Mouse (Mus musculus) hindbrain, embryonic 14.5 days (tissue): ENCODE data around the gene Gpr107. TPM values are rescaled to one million over a fixed set of nuclear protein-coding genes. Genes with fewer than 3 reads are reported as not detected.
A peak's percentile ranks its signal among the peaks of the same experiment; 100 is the strongest.

Experiments used
- ATAC-seq: fragments of 200-750 bp; cut with Nextera tagmentation; 2 replicates; pipeline ENCODE4 v1.8.0; 2017; ENCODE audit warnings: moderate number of reproducible peaks, mild to moderate bottlenecking, moderate TSS enrichment, moderate library complexity; ENCODE audit not compliant: low FRiP score
- DNase-seq: peaks from one replicate; pipeline ENCODE4 v3.0.0-alpha.2; 2015; ENCODE audit warnings: low spot score
- H3K27ac ChIP-seq: fragments of 300-500 bp; sonication (generic); 2 replicates; pipeline ENCODE4 v1.5.1; 2014; ENCODE audit warnings: mild to moderate bottlenecking, moderate library complexity
- H3K27me3 ChIP-seq: fragments of 300-500 bp; sonication (generic); 2 replicates; pipeline ENCODE4 v1.6.1; 2014; ENCODE audit warnings: mild to moderate bottlenecking, low read length, mixed read lengths; ENCODE audit not compliant: control insufficient read depth, insufficient read depth
- H3K36me3 ChIP-seq: fragments of 300-500 bp; sonication (generic); replicated peaks from 2 replicates; pipeline ENCODE4 v1.6.1; 2014; ENCODE audit not compliant: control insufficient read depth, insufficient read depth
- H3K4me1 ChIP-seq: fragments of 300-500 bp; sonication (generic); replicated peaks from 2 replicates; pipeline ENCODE4 v1.6.1; 2014; ENCODE audit warnings: antibody characterized with exemption, low read length, mixed read lengths; ENCODE audit not compliant: control insufficient read depth, insufficient read depth
- H3K4me2 ChIP-seq: fragments of 300-500 bp; sonication (generic); replicated peaks from 2 replicates; pipeline ENCODE4 v1.6.1; 2014; ENCODE audit warnings: mild to moderate bottlenecking, moderate library complexity
- H3K4me3 ChIP-seq: fragments of 300-500 bp; sonication (generic); replicated peaks from 2 replicates; pipeline ENCODE4 v1.5.1; 2014; ENCODE audit warnings: mild to moderate bottlenecking, low read length
- H3K9ac ChIP-seq: fragments of 300-500 bp; sonication (generic); 2 replicates; pipeline ENCODE4 v1.6.1; 2014
- H3K9me3 ChIP-seq: fragments of 300-500 bp; sonication (generic); 2 replicates; pipeline ENCODE4 v1.6.1; 2016; ENCODE audit warnings: low read length; ENCODE audit not compliant: control insufficient read depth
- WGBS: fragments of 180-500 bp; shearing (Covaris S2); extraction: QIAGEN DNeasy Blood & Tissue Kit; methylation state at CpG from one replicate; pipeline ENCODE4 v1.1.7; 2014; 5-methylcytosine and 5-hydroxymethylcytosine counted together
- polyA plus RNA-seq: library from polyadenylated mRNA; unstranded; fragments of >200 nt; fragmentation: Nextera tagmentation; extraction: Ambion mirVana; gene quantifications from 2 replicates; pipeline ENCODE4 v1.2.1, GENCODE M21; 2014

Gpr107 gene
- polyA plus RNA-seq, 1 experiment from 2014 or later, result 26.1 TPM

DNA sequence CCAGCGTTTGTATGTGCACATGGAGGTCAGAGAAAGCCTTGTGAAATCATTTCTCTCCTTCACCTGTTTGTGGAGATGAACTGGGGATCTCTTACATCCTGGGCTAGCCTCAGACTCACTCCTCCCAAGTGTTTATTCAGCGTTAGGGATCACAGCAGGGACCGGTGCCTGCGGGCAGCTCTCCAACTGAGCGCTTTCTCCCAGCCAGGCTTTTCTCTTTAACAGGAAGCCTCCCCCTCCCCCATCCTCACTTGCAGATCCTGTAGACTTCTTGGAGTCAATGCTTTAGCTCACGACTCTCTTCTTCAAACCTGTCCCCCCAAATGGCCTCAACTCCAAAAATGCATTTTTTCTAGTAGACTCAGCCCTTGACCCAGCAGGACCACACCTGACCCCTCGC lies 89.5 kb downstream of the Gpr107 start:
- WGBS, result 9% methylated on average over 7 of the region's 7 CpGs
- H3K9me3 ChIP-seq, result no peaks in the 10 kb centered on the region
- no peaks in the 10 kb centered on the region for H3K36me3 ChIP-seq
- H3K27me3 ChIP-seq, result peaks cover 4% of the 10 kb centered on the region; the same call in 1 of the 2 replicates
- H3K9ac ChIP-seq, result no peak overlapping the region
- no peak overlapping the region for H3K27ac ChIP-seq
- DNase-seq (no peak), ATAC-seq (no peak)
- no peak overlapping the region for H3K4me3 ChIP-seq
- peaks cover 13% of the 10 kb centered on the region; the same call in 1 of the 2 replicates for H3K4me1 ChIP-seq
- no peak overlapping the region for H3K4me2 ChIP-seq

- H3K27me3 ChIP-seq, result peaks cover 4% of the 10 kb centered on the region; the same call in 1 of the 2 replicates
- DNase-seq, result no peak
- WGBS, result 78% methylated on average over 8 of the region's 8 CpGs
- H3K27ac ChIP-seq, result no peak overlapping the region
- H3K9me3 ChIP-seq, result no peaks in the 10 kb centered on the region
- H3K9ac ChIP-seq, result no peak overlapping the region
- peaks cover 33% of the 10 kb centered on the region for H3K4me1 ChIP-seq
- H3K4me2 ChIP-seq, result no peak overlapping the region
- ATAC-seq, result no peak
- 0 out of 2 replicates have a peak, but pooled peaks cover 7% of the 10 kb centered on the region for H3K36me3 ChIP-seq
- H3K4me3 ChIP-seq, result no peak overlapping the region
Measured at GRCm38 (mm10) chr2:31244216-31244615, 92.1 kb downstream of the Gpr107 start.

GRCm38 (mm10) chr2:31245051-31245450 lies 92.9 kb downstream of the Gpr107 start:
- Histone ChIP-seq H3K27ac (peak overlapping the region; percentile 91), H3K36me3 (peaks cover 10% of the 10 kb centered on the region; the same call in 1 of the 2 replicates), H3K4me2 (peak overlapping the region; percentile 71), H3K4me3 (peak overlapping the region; percentile 65), H3K9me3 (no peaks in the 10 kb centered on the region), H3K27me3 (peaks cover 4% of the 10 kb centered on the region; the same call in 1 of the 2 replicates), H3K9ac (peak overlapping the region; percentile 81), H3K4me1 (peaks cover 37% of the 10 kb centered on the region)
- no peak for ATAC-seq
- 14% methylated on average over 5 of the region's 5 CpGs for WGBS
- DNase-seq, result no peak

- Histone ChIP-seq H3K27ac (peak within 1 kb of the TSS; percentile 91), H3K36me3 (peaks cover 10% of the 10 kb centered on the region; the same call in 1 of the 2 replicates), H3K9me3 (no peaks in the 10 kb centered on the region), H3K27me3 (peaks cover 4% of the 10 kb centered on the region; the same call in 1 of the 2 replicates), H3K4me2 (peak within 1 kb of the TSS; percentile 71), H3K4me3 (peak within 1 kb of the TSS; percentile 65), H3K4me1 (peaks cover 42% of the 10 kb centered on the region), H3K9ac (peak within 1 kb of the TSS; percentile 81)
- ATAC-seq (peak; percentile 84), DNase-seq (peak; percentile 76)
- WGBS, result under 1% methylated on average over 79 of the region's 89 CpGs
Measured at GRCm38 (mm10) chr2:31245491-31246141, 93.5 kb downstream of the Gpr107 start, which contains the start of gene Ncs1. Ncs1 (plus strand) TSS chr2:31245823.

DNA sequence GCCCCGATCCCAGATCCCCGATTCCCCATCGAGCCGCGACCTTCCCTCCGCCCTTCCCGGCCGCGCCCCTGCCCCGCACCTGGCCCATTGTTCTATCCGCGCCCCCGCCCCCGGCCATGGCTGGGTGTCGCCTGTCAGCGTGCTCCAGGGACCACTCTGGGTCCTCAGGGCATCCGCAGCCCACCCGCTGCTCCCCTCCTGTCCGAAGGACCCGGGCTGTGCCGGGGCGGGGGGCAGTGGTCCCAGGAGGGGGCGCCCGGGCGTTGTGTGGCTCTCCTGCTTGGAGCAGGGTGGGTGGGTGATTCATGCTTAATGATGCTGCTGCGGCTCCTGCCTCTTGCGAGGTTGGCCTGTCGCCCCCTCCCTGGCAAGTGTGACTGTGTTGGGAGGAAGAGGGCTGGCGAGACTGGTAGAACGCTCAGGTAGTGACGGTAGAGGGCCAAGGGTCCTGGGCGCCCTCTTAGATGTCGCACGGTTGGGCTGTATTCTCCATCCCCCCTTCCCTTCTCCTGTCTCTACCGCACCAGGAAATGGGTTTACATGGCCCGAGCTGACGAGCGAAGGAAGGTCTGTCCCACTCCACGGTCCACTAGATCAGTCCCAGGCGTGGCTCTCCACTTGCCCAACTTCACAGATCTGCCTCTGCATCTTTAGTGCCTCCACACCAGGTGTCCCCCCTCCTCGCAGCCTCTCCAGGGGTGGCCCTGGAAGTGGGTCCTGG lies 94.3 kb downstream of the Gpr107 start:
- H3K9ac ChIP-seq, result peak overlapping the region; percentile 81
- DNase-seq (no peak), ATAC-seq (peak; percentile 41)
- peak overlapping the region; percentile 65 for H3K4me3 ChIP-seq
- 1% methylated on average over 38 of the region's 41 CpGs for WGBS
- H3K4me2 ChIP-seq, result peak overlapping the region; percentile 71
- H3K27me3 ChIP-seq, result peaks cover 4% of the 10 kb centered on the region; the same call in 1 of the 2 replicates
- H3K27ac ChIP-seq, result peak overlapping the region; percentile 91
- H3K9me3 ChIP-seq, result no peaks in the 10 kb centered on the region
- H3K4me1 ChIP-seq, result peaks cover 43% of the 10 kb centered on the region
- H3K36me3 ChIP-seq, result peaks cover 10% of the 10 kb centered on the region; the same call in 1 of the 2 replicates

- Histone ChIP-seq H3K36me3 (peaks cover 10% of the 10 kb centered on the region; the same call in 1 of the 2 replicates), H3K9me3 (no peaks in the 10 kb centered on the region), H3K4me1 (peaks cover 43% of the 10 kb centered on the region), H3K4me2 (no peak overlapping the region), H3K9ac (no peak overlapping the region), H3K4me3 (no peak overlapping the region), H3K27ac (no peak overlapping the region), H3K27me3 (no peaks in the 10 kb centered on the region)
- ATAC-seq (no peak), DNase-seq (no peak)
- 93% methylated on average over 6 of the region's 6 CpGs for WGBS
Measured at GRCm38 (mm10) chr2:31248856-31249255, 96.7 kb downstream of the Gpr107 start.

- DNase-seq (no peak), ATAC-seq (no peak)
- Histone ChIP-seq H3K4me2 (no peak overlapping the region), H3K4me3 (no peak overlapping the region), H3K9ac (no peak overlapping the region), H3K27ac (no peak overlapping the region), H3K36me3 (peaks cover 10% of the 10 kb centered on the region; the same call in 1 of the 2 replicates), H3K4me1 (peaks cover 51% of the 10 kb centered on the region), H3K27me3 (no peaks in the 10 kb centered on the region), H3K9me3 (no peaks in the 10 kb centered on the region)
- 96% methylated on average over 4 of the region's 4 CpGs for WGBS
Measured at GRCm38 (mm10) chr2:31252167-31252566, 100.1 kb downstream of the Gpr107 start.

DNA sequence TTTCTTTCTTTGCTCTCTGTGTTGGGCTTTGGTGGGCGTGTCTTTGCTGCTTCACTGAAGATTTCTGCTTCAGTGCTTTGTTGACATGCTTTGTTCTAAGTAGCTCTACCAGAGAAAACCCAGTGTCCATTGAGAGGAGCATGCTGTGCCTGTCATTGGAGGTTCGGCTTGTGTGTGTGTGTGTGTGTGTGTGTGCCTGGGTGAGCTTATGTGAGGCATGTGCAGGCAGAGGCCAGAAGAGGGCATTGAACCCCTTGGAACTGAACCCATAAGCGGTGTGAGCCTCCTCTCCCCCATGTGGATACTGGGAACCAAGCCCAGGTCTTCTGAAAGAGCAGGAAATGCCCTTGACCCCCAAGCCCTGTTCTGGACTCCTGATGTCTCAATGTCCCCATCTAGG lies 101.3 kb downstream of the Gpr107 start:
- Histone ChIP-seq H3K27ac (no peak overlapping the region), H3K4me2 (no peak overlapping the region), H3K36me3 (peaks cover 7% of the 10 kb centered on the region; the same call in 1 of the 2 replicates), H3K4me3 (no peak overlapping the region), H3K9ac (no peak overlapping the region), H3K27me3 (no peaks in the 10 kb centered on the region), H3K9me3 (no peaks in the 10 kb centered on the region), H3K4me1 (peaks cover 51% of the 10 kb centered on the region)
- no peak for ATAC-seq
- WGBS, result 35% methylated on average over 3 of the region's 3 CpGs
- no peak for DNase-seq

- no peaks in the 10 kb centered on the region for H3K9me3 ChIP-seq
- ATAC-seq, result no peak
- no peaks in the 10 kb centered on the region; the same call in 1 of the 2 replicates for H3K36me3 ChIP-seq
- peaks cover 56% of the 10 kb centered on the region for H3K4me1 ChIP-seq
- no peak overlapping the region for H3K27ac ChIP-seq
- H3K4me3 ChIP-seq, result no peak overlapping the region
- no peak for DNase-seq
- H3K27me3 ChIP-seq, result no peaks in the 10 kb centered on the region
- 89% methylated on average over 3 of the region's 3 CpGs for WGBS
- H3K4me2 ChIP-seq, result no peak overlapping the region
- no peak overlapping the region for H3K9ac ChIP-seq
Measured at GRCm38 (mm10) chr2:31254806-31255205, 102.7 kb downstream of the Gpr107 start.
